ENCODE assay signal across 9 mouse cellular contexts in genomic region chr3:37401729-37402610, GRCm38 (mm10). TPM values are rescaled to one million over a fixed set of nuclear protein-coding genes. Genes with fewer than 3 reads are reported as not detected.
A peak's percentile ranks its signal among the peaks of the same experiment; 100 is the strongest.
DNase-seq lines count a peak whose midpoint lies in the region; ATAC-seq lines count a peak whose summit lies in the region.
"Had no signal": no experiment of that assay in that cellular context is flagged by ENCODE, and none has a peak within 500 bp of the region (broad histone marks: within the 10 kb centered on the region; RNA-seq: fewer than 3 reads in every experiment).

No protein-coding gene starts in this region.

- no peak overlapping the region for H3K4me3 ChIP-seq in heart, embryonic 11.5 days (ENCODE audit: low read depth, low read length)
- no peak overlapping the region for H3K4me3 ChIP-seq in embryonic facial prominence, embryonic 12.5 days
- no peak overlapping the region for H3K4me3 ChIP-seq in intestine, embryonic 16.5 days (ENCODE audit: low read length)

- no peaks in the 10 kb centered on the region for H3K4me1 ChIP-seq in heart, embryonic 11.5 days (ENCODE audit: control insufficient read depth, insufficient read depth, low read length)
- H3K4me1 ChIP-seq in embryonic facial prominence, embryonic 12.5 days, result peaks cover 11% of the 10 kb centered on the region; the same call in 1 of the 2 replicates
- H3K4me1 ChIP-seq in intestine, embryonic 16.5 days (ENCODE audit: control insufficient read depth, insufficient read depth, low read length), result no peaks in the 10 kb centered on the region

- no peaks in the 10 kb centered on the region for H3K9me3 ChIP-seq in heart, embryonic 11.5 days (replicated peaks; ENCODE audit: control insufficient read depth, low read length)
- no peaks in the 10 kb centered on the region for H3K9me3 ChIP-seq in embryonic facial prominence, embryonic 12.5 days
- H3K9me3 ChIP-seq in intestine, embryonic 16.5 days (ENCODE audit: control insufficient read depth, low read length), result no peaks in the 10 kb centered on the region

- ATAC-seq in heart, embryonic 11.5 days (replicated peaks; ENCODE audit: insufficient number of reproducible peaks, low FRiP score, low TSS enrichment), result no peak
- ATAC-seq in embryonic facial prominence, embryonic 12.5 days (ENCODE audit: insufficient number of reproducible peaks, insufficient read depth, low FRiP score, low TSS enrichment), result peak; percentile 79; the same call in 1 of the 2 replicates
- ATAC-seq in intestine, embryonic 16.5 days, result no peak
- no peak for ATAC-seq in granulocyte monocyte progenitor cell, adult 5-6 weeks (replicated peaks; ENCODE audit: poor library complexity, severe bottlenecking)

- no peaks in the 10 kb centered on the region for H3K36me3 ChIP-seq in heart, embryonic 11.5 days (ENCODE audit: control insufficient read depth, insufficient read depth, low read length)
- H3K36me3 ChIP-seq in embryonic facial prominence, embryonic 12.5 days, result no peaks in the 10 kb centered on the region
- no peaks in the 10 kb centered on the region for H3K36me3 ChIP-seq in intestine, embryonic 16.5 days (ENCODE audit: control insufficient read depth, insufficient read depth, low read length)

- H3K9ac ChIP-seq in heart, embryonic 11.5 days (ENCODE audit: low read depth, low read length), result no peak overlapping the region
- no peak overlapping the region for H3K9ac ChIP-seq in embryonic facial prominence, embryonic 12.5 days
- H3K9ac ChIP-seq in intestine, embryonic 16.5 days (ENCODE audit: low read depth, low read length), result no peak overlapping the region

- no peak overlapping the region for H3K27ac ChIP-seq in heart, embryonic 11.5 days (ENCODE audit: low read depth, low read length)
- peak overlapping the region; percentile 93 for H3K27ac ChIP-seq in embryonic facial prominence, embryonic 12.5 days
- H3K27ac ChIP-seq in intestine, embryonic 16.5 days (ENCODE audit: low read length), result 0 out of 2 replicates have a peak overlapping the region, but pooled peaks have one; percentile 33

- no peak overlapping the region for H3K4me2 ChIP-seq in heart, embryonic 11.5 days
- no peak overlapping the region for H3K4me2 ChIP-seq in embryonic facial prominence, embryonic 12.5 days (replicated peaks)
- no peak overlapping the region for H3K4me2 ChIP-seq in intestine, embryonic 16.5 days (ENCODE audit: low read depth, low read length)

- peak; percentile 65 to 68 for DNase-seq in heart, adult 18-20 months
- DNase-seq in lung, postnatal 10 days, result peak; percentile 45
- DNase-seq in cerebellum, adult 8-10 months, result no peak
- no peak for DNase-seq in B cell, adult 2 months
- DNase-seq: liver had no signal

- H3K27me3 ChIP-seq in heart, embryonic 11.5 days (ENCODE audit: control insufficient read depth, insufficient read depth, low read length), result no peaks in the 10 kb centered on the region
- H3K27me3 ChIP-seq in embryonic facial prominence, embryonic 12.5 days, result no peaks in the 10 kb centered on the region
- H3K27me3 ChIP-seq in intestine, embryonic 16.5 days (replicated peaks; ENCODE audit: control insufficient read depth, insufficient read depth, low read length), result no peaks in the 10 kb centered on the region

- 69% methylated on average over 11 of the region's 11 CpGs for WGBS in heart, embryonic 11.5 days (ENCODE audit: insufficient replicate concordance)
- WGBS in embryonic facial prominence, embryonic 12.5 days, result 44% methylated on average over 11 of the region's 11 CpGs
- WGBS in intestine, embryonic 16.5 days, result 74% methylated on average over 11 of the region's 11 CpGs

RNA-seq across cellular contexts. Expression of gene Spata5, which starts 17.7 kb away (rescaled TPM):
- total RNA-seq in heart, adult 18-20 months (2021), result 10 to 100 TPM; 12.0 to 17.3 TPM
- polyA plus RNA-seq in heart, embryonic 11.5 days (2014; fragmentation: Nextera tagmentation; extraction: Ambion mirVana), result 27.8 TPM in 2 replicates
- 50.0 and 50.7 TPM in 2 replicates for polyA plus RNA-seq in embryonic facial prominence, embryonic 12.5 days (2016; fragmentation: Nextera tagmentation; extraction: Ambion mirVana)
- polyA plus RNA-seq in intestine, embryonic 16.5 days (2015; fragmentation: Nextera tagmentation; extraction: Ambion mirVana), result 22.1 and 26.2 TPM in 2 replicates
- total RNA-seq in granulocyte monocyte progenitor cell, adult 5-6 weeks (2014; fragmentation: Nextera tagmentation), result 30.6 and 64.1 TPM in 2 replicates
- total RNA-seq in granulocyte monocyte progenitor cell, adult 5-6 weeks (2017), result 116 and 141 TPM in 2 replicates

RNA-seq across cellular contexts. Expression of gene Nudt6, which starts 18.0 kb away (rescaled TPM):
- total RNA-seq in heart, adult 18-20 months (2021), result 10 to 100 TPM; 34.0 to 37.3 TPM
- 8.2 and 13.2 TPM in 2 replicates for polyA plus RNA-seq in heart, embryonic 11.5 days (2014; fragmentation: Nextera tagmentation; extraction: Ambion mirVana)
- 4.7 and 4.9 TPM in 2 replicates for polyA plus RNA-seq in embryonic facial prominence, embryonic 12.5 days (2016; fragmentation: Nextera tagmentation; extraction: Ambion mirVana)
- polyA plus RNA-seq in intestine, embryonic 16.5 days (2015; fragmentation: Nextera tagmentation; extraction: Ambion mirVana), result 10.1 and 11.2 TPM in 2 replicates
- 17.3 and 19.0 TPM in 2 replicates for total RNA-seq in granulocyte monocyte progenitor cell, adult 5-6 weeks (2014; fragmentation: Nextera tagmentation)
- 13.4 and 27.7 TPM in 2 replicates for total RNA-seq in granulocyte monocyte progenitor cell, adult 5-6 weeks (2017)

RNA-seq across cellular contexts. Expression of gene Fgf2, which starts 53.8 kb away (rescaled TPM):
- 10 to 100 TPM in 1 of 2 experiments, 1 to 10 TPM in 1; 5.3 to 12.0 TPM for total RNA-seq in heart, adult 18-20 months (2021)
- polyA plus RNA-seq in heart, embryonic 11.5 days (2014; fragmentation: Nextera tagmentation; extraction: Ambion mirVana), result 1.4 and 1.5 TPM in 2 replicates
- polyA plus RNA-seq in embryonic facial prominence, embryonic 12.5 days (2016; fragmentation: Nextera tagmentation; extraction: Ambion mirVana), result 2.4 and 3.3 TPM in 2 replicates
- 2.1 and 2.5 TPM in 2 replicates for polyA plus RNA-seq in intestine, embryonic 16.5 days (2015; fragmentation: Nextera tagmentation; extraction: Ambion mirVana)
- 0.11 TPM in 1 of 2 replicates, not detected in the other for total RNA-seq in granulocyte monocyte progenitor cell, adult 5-6 weeks (2014; fragmentation: Nextera tagmentation)
- total RNA-seq in granulocyte monocyte progenitor cell, adult 5-6 weeks (2017), result not detected in 2 replicates

Comparison
In these comparisons a context has a peak if more than half of its experiments do, and no peak if none do; other contexts are left out.
1. DNase-seq: peak in heart, adult 18-20 months (2 of 2) and lung, postnatal 10 days (single experiment); none in cerebellum, adult 8-10 months (single experiment) and B cell, adult 2 months (0 of 2).